26 mouse cellular contexts compared by ENCODE assay signal in genomic region chr15:79997988-79998387, GRCm38 (mm10).
"Had no signal": no experiment of that assay in that cellular context is flagged by ENCODE, and none has a peak within 500 bp of the region (broad histone marks: within the 10 kb centered on the region; RNA-seq: fewer than 3 reads in every experiment).

No protein-coding gene starts in this region.

- H3K9me3 ChIP-seq: heart, embryonic 10.5 days; heart, embryonic 12.5 days; hindbrain, embryonic 10.5 days; hindbrain, embryonic 12.5 days; intestine, embryonic 15.5 days; kidney, embryonic 15.5 days; limb, embryonic 12.5 days; limb, embryonic 15.5 days had no signal

- ATAC-seq: forebrain, embryonic 16.5 days; hindbrain, embryonic 16.5 days; inflammation-experienced regulatory T-cells, adult 6 months; intestine, embryonic 15.5 days; intestine, postnatal 0 days had no signal

- H3K36me3 ChIP-seq: heart, embryonic 10.5 days; heart, embryonic 12.5 days; hindbrain, embryonic 10.5 days; hindbrain, embryonic 12.5 days; limb, embryonic 12.5 days; limb, embryonic 15.5 days had no signal

- H3K4me2 ChIP-seq: heart, embryonic 12.5 days; hindbrain, embryonic 12.5 days; hindbrain, embryonic 14.5 days; intestine, embryonic 15.5 days; kidney, embryonic 15.5 days; limb, embryonic 12.5 days; limb, embryonic 15.5 days had no signal

- H3K4me1 ChIP-seq: intestine, embryonic 15.5 days; kidney, embryonic 15.5 days; limb, embryonic 12.5 days; limb, embryonic 15.5 days had no signal

- H3K9ac ChIP-seq: heart, embryonic 12.5 days; hindbrain, embryonic 12.5 days; hindbrain, embryonic 14.5 days; intestine, embryonic 15.5 days; kidney, embryonic 15.5 days; limb, embryonic 12.5 days; limb, embryonic 15.5 days had no signal

- H3K27me3 ChIP-seq: intestine, embryonic 15.5 days; kidney, embryonic 15.5 days; limb, embryonic 12.5 days; limb, embryonic 15.5 days had no signal

- H3K4me3 ChIP-seq: heart, embryonic 10.5 days; heart, embryonic 12.5 days; hindbrain, embryonic 10.5 days; hindbrain, embryonic 12.5 days; intestine, embryonic 15.5 days; kidney, embryonic 15.5 days; limb, embryonic 12.5 days; limb, embryonic 15.5 days had no signal

- DNase-seq: gastrocnemius, postnatal 10 days; gastrocnemius, postnatal 25 days; heart, adult 18-20 months; heart, postnatal 10 days; heart, postnatal 4 days; kidney, adult 18-20 months; kidney, adult 8-10 months; kidney, postnatal 14 days; kidney, postnatal 36 days; layer of hippocampus, adult 9-11 months; layer of hippocampus, postnatal 36 days; left cerebral cortex, postnatal 4 days had no signal

- H3K27ac ChIP-seq: heart, embryonic 10.5 days; hindbrain, embryonic 10.5 days; hindbrain, embryonic 12.5 days; hindbrain, embryonic 14.5 days; intestine, embryonic 15.5 days; kidney, embryonic 15.5 days; kidney, postnatal 0 days; limb, embryonic 12.5 days; limb, embryonic 15.5 days had no signal
